Comparison of ENCODE assay signal across 14 mouse cellular contexts in the genomic region with DNA sequence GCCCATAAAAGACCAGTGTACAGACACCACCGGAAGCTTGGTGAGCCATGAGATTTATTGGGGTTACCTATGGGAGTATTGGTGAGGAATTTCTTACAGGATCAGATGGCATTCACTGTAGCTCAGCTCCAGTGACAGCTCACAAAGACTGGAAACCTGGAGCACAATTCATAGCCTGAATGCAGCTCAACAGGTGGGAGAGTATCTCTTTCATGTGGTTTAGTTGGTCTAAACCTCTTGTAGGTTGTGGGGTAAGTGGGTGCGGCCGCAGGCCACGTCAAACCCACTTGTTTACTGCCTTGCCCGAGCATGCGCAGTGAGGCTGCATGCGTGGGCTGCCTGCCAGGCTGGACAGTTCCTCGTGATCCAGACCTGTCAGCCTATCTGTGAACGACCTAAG.
"Had no signal": no experiment of that assay in that cellular context is flagged by ENCODE, and none has a peak within 500 bp of the region (broad histone marks: within the 10 kb centered on the region; RNA-seq: fewer than 3 reads in every experiment).

No protein-coding gene starts in this region.

- H3K36me3 ChIP-seq: intestine, embryonic 15.5 days; kidney, embryonic 15.5 days; liver, embryonic 13.5 days; midbrain, embryonic 12.5 days had no signal

- H3K27me3 ChIP-seq: intestine, embryonic 15.5 days had no signal

- H3K27ac ChIP-seq: intestine, embryonic 15.5 days; kidney, embryonic 15.5 days; left cerebral cortex, adult 2 months; liver, embryonic 13.5 days; midbrain, embryonic 12.5 days had no signal

- ATAC-seq: intestine, embryonic 15.5 days; midbrain, embryonic 16.5 days had no signal

- H3K4me1 ChIP-seq: liver, embryonic 13.5 days; midbrain, embryonic 12.5 days had no signal

- H3K4me3 ChIP-seq: intestine, embryonic 15.5 days; kidney, embryonic 15.5 days; left cerebral cortex, adult 2 months; liver, embryonic 13.5 days; midbrain, embryonic 12.5 days; myocyte had no signal

- DNase-seq: kidney, adult 18-20 months; layer of hippocampus, postnatal 36 days; liver, embryonic 13.5 days; lung, adult 2 months; lung, postnatal 14 days; lung, postnatal 4 days; thymus, adult 18-20 months; thymus, postnatal 36 days had no signal
